9 mouse cellular contexts compared by ENCODE assay signal in the genomic region with DNA sequence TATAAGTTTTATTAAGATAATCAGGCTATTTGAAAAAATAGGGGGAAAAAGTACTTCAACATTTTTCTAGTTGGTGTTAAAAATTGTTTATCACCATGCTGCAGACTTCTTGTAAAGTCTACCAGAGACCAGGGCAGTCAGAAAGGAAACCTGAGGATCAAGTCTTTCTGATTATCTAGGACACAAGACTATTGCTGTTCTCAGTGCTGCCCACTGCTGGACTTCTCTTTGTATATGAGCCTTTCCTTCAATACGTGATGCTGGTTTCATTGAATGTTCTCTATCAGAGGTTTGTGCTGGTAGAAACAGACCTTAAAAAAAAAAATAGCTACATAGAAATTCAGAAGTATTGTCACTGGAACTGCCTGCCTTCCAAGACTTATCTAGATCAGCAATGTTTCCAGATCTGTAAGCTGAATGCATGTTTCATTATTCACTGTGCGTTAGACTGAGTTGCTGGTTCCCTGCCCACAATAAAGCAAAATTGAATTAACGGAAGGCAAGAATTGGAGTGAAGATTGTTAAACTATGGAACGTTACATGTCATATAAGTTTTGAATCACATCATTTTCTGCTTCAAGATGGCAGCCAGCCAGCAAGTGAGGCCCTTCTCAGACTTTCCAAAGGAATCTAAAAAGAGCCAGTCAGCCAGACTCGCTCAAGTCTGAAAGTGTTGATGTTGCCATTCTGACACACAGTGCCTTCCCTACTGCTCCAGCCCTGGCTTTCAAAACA. TPM values are rescaled to one million over a fixed set of nuclear protein-coding genes. Genes with fewer than 3 reads are reported as not detected.
DNase-seq lines count a peak whose midpoint lies in the region; ATAC-seq and TF ChIP-seq lines count a peak whose summit lies in the region.
"Had no signal": no experiment of that assay in that cellular context is flagged by ENCODE, and none has a peak within 500 bp of the region (broad histone marks: within the 10 kb centered on the region; RNA-seq: fewer than 3 reads in every experiment).

No protein-coding gene starts in this region.

- no peaks in the 10 kb centered on the region for H3K36me3 ChIP-seq in hindbrain, postnatal 0 days (ENCODE audit: insufficient read depth, low read length)
- no peaks in the 10 kb centered on the region for H3K36me3 ChIP-seq in hindbrain, embryonic 16.5 days (ENCODE audit: control insufficient read depth, insufficient read depth, low read length)
- no peaks in the 10 kb centered on the region for H3K36me3 ChIP-seq in E14TG2a.4 (ENCODE audit: insufficient read depth, low read length)
- H3K36me3 ChIP-seq: liver, embryonic 13.5 days had no signal

- WGBS in hindbrain, postnatal 0 days: 69% methylated on average over 5 of the region's 5 CpGs
- 74% methylated on average over 5 of the region's 5 CpGs for WGBS in hindbrain, embryonic 16.5 days

- 0 out of 2 replicates have a peak, but pooled peaks cover 3% of the 10 kb centered on the region for H3K4me1 ChIP-seq in hindbrain, postnatal 0 days (ENCODE audit: insufficient read depth, low read length)
- H3K4me1 ChIP-seq in hindbrain, embryonic 16.5 days (ENCODE audit: control insufficient read depth, insufficient read depth, low read depth, low read length): no peaks in the 10 kb centered on the region
- H3K4me1 ChIP-seq in E14TG2a.4 (replicated peaks; ENCODE audit: low read depth, low read length): peaks cover 32% of the 10 kb centered on the region
- H3K4me1 ChIP-seq: liver, embryonic 13.5 days had no signal

- no peak overlapping the region for H3K27ac ChIP-seq in hindbrain, postnatal 0 days
- no peak overlapping the region for H3K27ac ChIP-seq in hindbrain, embryonic 16.5 days (ENCODE audit: low read depth, low read length)
- H3K27ac ChIP-seq: liver, embryonic 13.5 days had no signal

- H3K27me3 ChIP-seq in hindbrain, postnatal 0 days (ENCODE audit: insufficient read depth, low read length): no peaks in the 10 kb centered on the region
- no peaks in the 10 kb centered on the region for H3K27me3 ChIP-seq in hindbrain, embryonic 16.5 days (replicated peaks; ENCODE audit: control insufficient read depth, insufficient read depth, low read length)
- H3K27me3 ChIP-seq in E14TG2a.4 (ENCODE audit: insufficient read depth, low read length): no peaks in the 10 kb centered on the region
- H3K27me3 ChIP-seq: liver, embryonic 13.5 days had no signal

- TF ChIP-seq CTCF in hindbrain, postnatal 0 days (IDR thresholded peaks at IDR 0.05; ENCODE audit: low read depth): peak; percentile 64
- peak; percentile 28; the same call in 1 of the 2 replicates for TF ChIP-seq CTCF in E14TG2a.4 (conservative IDR thresholded peaks at IDR 0.05; ENCODE audit: low read length)

- no peak for ATAC-seq in hindbrain, postnatal 0 days
- ATAC-seq in hindbrain, embryonic 16.5 days: no peak

- H3K9ac ChIP-seq in hindbrain, postnatal 0 days (replicated peaks; ENCODE audit: low read length): no peak overlapping the region
- H3K9ac ChIP-seq in hindbrain, embryonic 16.5 days (ENCODE audit: low read depth, low read length): no peak overlapping the region
- H3K9ac ChIP-seq: liver, embryonic 13.5 days had no signal

- H3K4me2 ChIP-seq in hindbrain, postnatal 0 days (ENCODE audit: low read depth, low read length): no peak overlapping the region
- no peak overlapping the region for H3K4me2 ChIP-seq in hindbrain, embryonic 16.5 days (ENCODE audit: low read length)
- H3K4me2 ChIP-seq: liver, embryonic 13.5 days had no signal

- peak; percentile 61 for DNase-seq in hindbrain, postnatal 0 days (ENCODE audit: low spot score)
- peak; percentile 35 for DNase-seq in R1 (ENCODE audit: low read depth, low spot score)
- peak; percentile 15 to 49 for DNase-seq in lung, adult 18-20 months
- no peak for DNase-seq in layer of hippocampus, postnatal 36 days
- DNase-seq in frontal cortex, postnatal 36 days (ENCODE audit: low spot score in 2 of 2): no peak
- DNase-seq: liver, embryonic 13.5 days; right cerebral cortex, adult 18-20 months had no signal

- no peaks in the 10 kb centered on the region for H3K9me3 ChIP-seq in hindbrain, postnatal 0 days (ENCODE audit: low read length)
- no peaks in the 10 kb centered on the region for H3K9me3 ChIP-seq in hindbrain, embryonic 16.5 days (ENCODE audit: control insufficient read depth, low read length)
- no peaks in the 10 kb centered on the region for H3K9me3 ChIP-seq in E14TG2a.4 (ENCODE audit: low read length)
- H3K9me3 ChIP-seq: liver, embryonic 13.5 days had no signal

- no peak overlapping the region for H3K4me3 ChIP-seq in hindbrain, postnatal 0 days (ENCODE audit: low read length)
- H3K4me3 ChIP-seq in hindbrain, embryonic 16.5 days (ENCODE audit: low read length): no peak overlapping the region
- no peak overlapping the region for H3K4me3 ChIP-seq in E14TG2a.4 (replicated peaks; ENCODE audit: low read length)
- H3K4me3 ChIP-seq: liver, embryonic 13.5 days had no signal

RNA-seq across cellular contexts. Expression of a gene that starts 21.0 kb away (rescaled TPM):
- total RNA-seq in hindbrain, postnatal 0 days (2014; rRNA removed): 6.8 and 6.9 TPM in 2 replicates
- polyA plus RNA-seq in hindbrain, postnatal 0 days (2015; fragmentation: Nextera tagmentation; extraction: Ambion mirVana): 18.9 and 22.1 TPM in 2 replicates
- polyA plus RNA-seq in hindbrain, embryonic 16.5 days (2015; fragmentation: Nextera tagmentation; extraction: Ambion mirVana): 23.1 and 24.0 TPM in 2 replicates
- total RNA-seq in layer of hippocampus, postnatal 36 days (2021): 10 to 100 TPM; 21.0 to 21.5 TPM

RNA-seq across cellular contexts. Expression of a gene that starts 32.6 kb away (rescaled TPM):
- total RNA-seq in hindbrain, postnatal 0 days (2014; rRNA removed): 0.86 and 0.99 TPM in 2 replicates
- 0.36 and 0.47 TPM in 2 replicates for polyA plus RNA-seq in hindbrain, postnatal 0 days (2015; fragmentation: Nextera tagmentation; extraction: Ambion mirVana)
- polyA plus RNA-seq in hindbrain, embryonic 16.5 days (2015; fragmentation: Nextera tagmentation; extraction: Ambion mirVana): 0.48 and 0.55 TPM in 2 replicates
- 1 to 10 TPM; 3.8 to 4.0 TPM for total RNA-seq in layer of hippocampus, postnatal 36 days (2021)

Comparison
In these comparisons a context has a peak if more than half of its experiments do, and no peak if none do; other contexts are left out.
1. DNase-seq: peak in hindbrain, postnatal 0 days (single experiment), R1 (single experiment) and lung, adult 18-20 months (2 of 2); none in layer of hippocampus, postnatal 36 days (0 of 2) and frontal cortex, postnatal 36 days (0 of 2).